Mouse (Mus musculus): ENCODE results near the gene Ccdc86.

DNA sequence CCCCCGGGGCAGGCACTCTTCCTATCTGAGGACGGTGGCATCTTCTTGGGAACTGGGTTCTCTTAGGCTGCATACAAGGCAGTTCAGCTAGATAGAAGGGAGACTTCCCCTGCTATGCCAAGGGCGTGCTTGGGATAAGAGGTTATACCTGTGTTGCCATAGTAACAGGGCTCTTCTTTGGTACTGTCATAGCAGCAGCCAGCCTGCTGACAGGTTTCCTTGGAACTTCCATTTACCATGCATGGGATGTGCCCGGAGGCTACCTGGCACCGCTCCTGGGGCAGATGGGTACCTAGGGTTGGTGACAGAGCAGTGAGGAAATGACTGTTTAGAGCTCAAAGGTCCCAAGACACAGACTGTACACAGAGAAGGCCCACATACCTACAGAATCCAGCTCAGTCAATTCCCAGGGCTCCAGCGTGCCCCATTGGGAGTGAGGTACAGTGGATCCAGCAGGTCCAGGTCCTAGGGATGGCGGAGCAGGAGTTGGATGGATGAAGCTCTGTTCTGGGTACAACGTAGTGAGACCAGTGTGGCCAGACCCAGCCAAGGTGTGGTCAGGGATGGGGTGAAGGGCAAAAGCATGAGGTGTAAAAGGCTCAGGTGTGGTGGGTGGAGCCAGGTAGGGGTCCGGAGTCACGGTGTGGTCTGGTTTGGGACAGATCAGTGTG, 30.6 kb downstream of the Ccdc86 start:
- TF ChIP-seq EP300 (IDR thresholded peaks at IDR 0.05; ENCODE audit: insufficient read depth, low read depth, low read length) (no peak), POLR2A (IDR thresholded peaks at IDR 0.05; ENCODE audit: insufficient read depth, low read depth, low read length) (no peak), CTCF (IDR thresholded peaks at IDR 0.05) (no peak)

Measured in heart, adult 2 months (tissue).